Mouse (Mus musculus) c-Kit-positive CD71-positive TER-119-positive erythroid progenitor cells, embryonic 14.5 days (primary cell): ENCODE data around the gene Dguok.

Experiments used
- DNase-seq: peaks from one replicate; pipeline ENCODE4 v3.0.0-alpha.2; 2013; ENCODE audit warnings: low spot score

The Dguok gene

DNA sequence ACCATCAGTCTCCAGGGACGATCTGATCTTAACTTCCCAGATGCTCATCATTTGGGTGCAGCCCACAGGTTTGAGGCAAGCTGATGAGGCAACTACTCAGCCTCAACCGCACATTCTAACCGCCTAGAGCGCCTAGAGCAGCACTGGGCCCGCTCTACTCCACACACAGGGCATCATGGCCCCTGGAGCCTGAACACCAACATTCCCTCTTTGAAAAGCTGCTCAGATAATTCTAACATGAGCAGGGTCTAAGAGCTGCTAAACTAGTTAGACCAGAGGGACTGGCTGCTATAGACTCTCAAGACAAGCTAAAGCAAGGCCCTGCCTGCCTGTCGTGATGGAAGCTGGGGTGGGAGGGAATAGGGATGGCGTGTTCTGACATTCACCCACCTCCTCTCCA is 73.8 kb downstream of the Dguok start:
- DNase-seq = no peak
